Mouse (Mus musculus): ENCODE data around the gene Ovol3. TPM values are rescaled to one million over a fixed set of nuclear protein-coding genes. Genes with fewer than 3 reads are reported as not detected.
"Not testable (repeated sequence)": the region's sequence is repeated elsewhere in the genome, so short reads cannot be mapped to it uniquely, and the experiment has no call there.

Gene Ovol3
- total and polyA plus RNA-seq, 2 experiments = 0.94 TPM; not detected in 1

- no peaks in the 10 kb centered on the region for H3K36me3 ChIP-seq (ENCODE audit: control insufficient read depth, insufficient read depth, low read length)
- DNase-seq (ENCODE audit: extremely low read depth, low read depth, low spot score) = no peak
- 81% methylated on average over 3 of the region's 3 CpGs for WGBS
Observed at GRCm38 (mm10) chr7:30213881-30214280, 21.6 kb downstream of the Ovol3 start.

GRCm38 (mm10) chr7:30211025-30211424, 24.5 kb downstream of the Ovol3 start:
- Histone ChIP-seq H3K79me2 (ENCODE audit: control insufficient read depth, insufficient read depth, low read length) (no peaks in the 10 kb centered on the region), H3K36me3 (ENCODE audit: control insufficient read depth, insufficient read depth, low read length) (no peaks in the 10 kb centered on the region), H3K27me3 (ENCODE audit: control insufficient read depth, insufficient read depth, low read length) (no peaks in the 10 kb centered on the region), H3K9ac (ENCODE audit: low read depth, low read length) (no peak overlapping the region), H3K27ac (replicated peaks; ENCODE audit: insufficient read depth, low read depth, low read length) (no peak overlapping the region), H3K4me3 (ENCODE audit: insufficient read depth, low read depth, low read length) (no peak overlapping the region), H3K4me1 (ENCODE audit: control insufficient read depth, insufficient read depth, low read length) (no peaks in the 10 kb centered on the region)
- no peak for DNase-seq (ENCODE audit: extremely low read depth, low read depth, low spot score)
- TF ChIP-seq CTCF (IDR thresholded peaks at IDR 0.05; ENCODE audit: low read depth, low read length) (no peak), POLR2A (IDR thresholded peaks at IDR 0.05; ENCODE audit: extremely low read depth, insufficient read depth, low read length) (no peak)
- whole genome bisulfite sequencing = 52% methylated on average over 4 of the region's 4 CpGs

More at GRCm38 (mm10) chr7:30213881-30214280, 21.6 kb downstream of the Ovol3 start:
- no peaks in the 10 kb centered on the region for H3K79me2 ChIP-seq (ENCODE audit: control insufficient read depth, insufficient read depth, low read length)
- no peak overlapping the region for H3K9ac ChIP-seq (ENCODE audit: low read depth, low read length)
- no peak overlapping the region for H3K27ac ChIP-seq (replicated peaks; ENCODE audit: insufficient read depth, low read depth, low read length)
- no peaks in the 10 kb centered on the region for H3K27me3 ChIP-seq (ENCODE audit: control insufficient read depth, insufficient read depth, low read length)
- H3K4me1 ChIP-seq (ENCODE audit: control insufficient read depth, insufficient read depth, low read length) = no peaks in the 10 kb centered on the region
- H3K4me3 ChIP-seq (ENCODE audit: insufficient read depth, low read depth, low read length) = no peak overlapping the region
- TF ChIP-seq CTCF (IDR thresholded peaks at IDR 0.05; ENCODE audit: low read depth, low read length) (no peak), POLR2A (IDR thresholded peaks at IDR 0.05; ENCODE audit: extremely low read depth, insufficient read depth, low read length) (no peak)

GRCm38 (mm10) chr7:30206364-30206763, 29.2 kb downstream of the Ovol3 start:
- not testable (repeated sequence) for H3K4me1 ChIP-seq (ENCODE audit: control insufficient read depth, insufficient read depth, low read length); H3K27me3 ChIP-seq (ENCODE audit: control insufficient read depth, insufficient read depth, low read length); H3K27ac ChIP-seq (replicated peaks; ENCODE audit: insufficient read depth, low read depth, low read length); H3K36me3 ChIP-seq (ENCODE audit: control insufficient read depth, insufficient read depth, low read length); H3K9ac ChIP-seq (ENCODE audit: low read depth, low read length); H3K4me3 ChIP-seq (ENCODE audit: insufficient read depth, low read depth, low read length); DNase-seq (ENCODE audit: extremely low read depth, low read depth, low spot score); H3K79me2 ChIP-seq (ENCODE audit: control insufficient read depth, insufficient read depth, low read length)
- WGBS = 53% methylated on average over 5 of the region's 5 CpGs

- Histone ChIP-seq H3K9ac (ENCODE audit: low read depth, low read length) (no peak overlapping the region), H3K27me3 (ENCODE audit: control insufficient read depth, insufficient read depth, low read length) (no peaks in the 10 kb centered on the region), H3K79me2 (ENCODE audit: control insufficient read depth, insufficient read depth, low read length) (no peaks in the 10 kb centered on the region), H3K27ac (replicated peaks; ENCODE audit: insufficient read depth, low read depth, low read length) (no peak overlapping the region), H3K4me3 (ENCODE audit: insufficient read depth, low read depth, low read length) (no peak overlapping the region), H3K4me1 (ENCODE audit: control insufficient read depth, insufficient read depth, low read length) (no peaks in the 10 kb centered on the region), H3K36me3 (ENCODE audit: control insufficient read depth, insufficient read depth, low read length) (no peaks in the 10 kb centered on the region)
- WGBS = 6% methylated on average over 2 of the region's 2 CpGs
- DNase-seq (ENCODE audit: extremely low read depth, low read depth, low spot score) = peak; percentile 59
- TF ChIP-seq CTCF (IDR thresholded peaks at IDR 0.05; ENCODE audit: low read depth, low read length) (peak; percentile 69), POLR2A (IDR thresholded peaks at IDR 0.05; ENCODE audit: extremely low read depth, insufficient read depth, low read length) (no peak)
Observed at GRCm38 (mm10) chr7:30205383-30205782, 30.1 kb downstream of the Ovol3 start.

GRCm38 (mm10) chr7:30204380-30204779, 31.1 kb downstream of the Ovol3 start:
- no peaks in the 10 kb centered on the region for H3K79me2 ChIP-seq (ENCODE audit: control insufficient read depth, insufficient read depth, low read length)

GRCm38 (mm10) chr7:30202895-30203690, 32.4 kb downstream of the Ovol3 start:
- 57% methylated on average over 11 of the region's 11 CpGs for WGBS
- no peaks in the 10 kb centered on the region for H3K4me1 ChIP-seq (ENCODE audit: control insufficient read depth, insufficient read depth, low read length)
- H3K79me2 ChIP-seq (ENCODE audit: control insufficient read depth, insufficient read depth, low read length) = no peaks in the 10 kb centered on the region
- no peak overlapping the region for H3K27ac ChIP-seq (replicated peaks; ENCODE audit: insufficient read depth, low read depth, low read length)
- no peak overlapping the region for H3K4me3 ChIP-seq (ENCODE audit: insufficient read depth, low read depth, low read length)
- no peaks in the 10 kb centered on the region for H3K36me3 ChIP-seq (ENCODE audit: control insufficient read depth, insufficient read depth, low read length)
- DNase-seq (ENCODE audit: extremely low read depth, low read depth, low spot score) = peak; percentile 23
- H3K9ac ChIP-seq (ENCODE audit: low read depth, low read length) = no peak overlapping the region
- no peaks in the 10 kb centered on the region for H3K27me3 ChIP-seq (ENCODE audit: control insufficient read depth, insufficient read depth, low read length)
- TF ChIP-seq POLR2A (IDR thresholded peaks at IDR 0.05; ENCODE audit: extremely low read depth, insufficient read depth, low read length) (no peak), CTCF (IDR thresholded peaks at IDR 0.05; ENCODE audit: low read depth, low read length) (no peak)

More at GRCm38 (mm10) chr7:30204380-30204779, 31.1 kb downstream of the Ovol3 start:
- TF ChIP-seq POLR2A (IDR thresholded peaks at IDR 0.05; ENCODE audit: extremely low read depth, insufficient read depth, low read length) (no peak), CTCF (IDR thresholded peaks at IDR 0.05; ENCODE audit: low read depth, low read length) (no peak)
- Histone ChIP-seq H3K27ac (replicated peaks; ENCODE audit: insufficient read depth, low read depth, low read length) (no peak overlapping the region), H3K4me1 (ENCODE audit: control insufficient read depth, insufficient read depth, low read length) (no peaks in the 10 kb centered on the region), H3K9ac (ENCODE audit: low read depth, low read length) (no peak overlapping the region), H3K36me3 (ENCODE audit: control insufficient read depth, insufficient read depth, low read length) (no peaks in the 10 kb centered on the region), H3K27me3 (ENCODE audit: control insufficient read depth, insufficient read depth, low read length) (no peaks in the 10 kb centered on the region), H3K4me3 (ENCODE audit: insufficient read depth, low read depth, low read length) (no peak overlapping the region)
- DNase-seq (ENCODE audit: extremely low read depth, low read depth, low spot score) = no peak
- 34% methylated on average over 8 of the region's 8 CpGs for WGBS

- DNase-seq (ENCODE audit: extremely low read depth, low read depth, low spot score); H3K4me1 ChIP-seq (ENCODE audit: control insufficient read depth, insufficient read depth, low read length); H3K79me2 ChIP-seq (ENCODE audit: control insufficient read depth, insufficient read depth, low read length); H3K4me3 ChIP-seq (ENCODE audit: insufficient read depth, low read depth, low read length); H3K9ac ChIP-seq (ENCODE audit: low read depth, low read length); H3K27me3 ChIP-seq (ENCODE audit: control insufficient read depth, insufficient read depth, low read length); H3K36me3 ChIP-seq (ENCODE audit: control insufficient read depth, insufficient read depth, low read length); H3K27ac ChIP-seq (replicated peaks; ENCODE audit: insufficient read depth, low read depth, low read length): not testable (repeated sequence)
- WGBS = 88% methylated on average over 5 of the region's 5 CpGs
Observed at GRCm38 (mm10) chr7:30200661-30201060, 34.9 kb downstream of the Ovol3 start.

All from liver, adult 2 months (tissue).